Mouse (Mus musculus) embryonic facial prominence, embryonic 13.5 days (tissue): Measurements from ENCODE around the gene Slc9a3r2. TPM values are rescaled to one million over a fixed set of nuclear protein-coding genes. Genes with fewer than 3 reads are reported as not detected.
"Not testable (repeated sequence)": the region's sequence is repeated elsewhere in the genome, so short reads cannot be mapped to it uniquely, and the experiment has no call there.

Source experiments
- ATAC-seq: fragments of 200-750 bp; cut with Nextera tagmentation; 2 replicates; pipeline ENCODE4 v1.8.0; 2017; ENCODE audit warnings: low read depth; ENCODE audit not compliant: insufficient number of reproducible peaks, insufficient read depth, low FRiP score, low TSS enrichment
- H3K27ac ChIP-seq: fragments of 300-500 bp; sonication (generic); 2 replicates; pipeline ENCODE4 v1.5.1; 2015; ENCODE audit warnings: moderate library complexity, mild to moderate bottlenecking, inconsistent platforms
- H3K27me3 ChIP-seq: fragments of 300-500 bp; sonication (generic); 2 replicates; pipeline ENCODE4 v1.6.1; 2015; ENCODE audit warnings: mild to moderate bottlenecking, inconsistent platforms
- H3K36me3 ChIP-seq: fragments of 300-500 bp; sonication (generic); 2 replicates; pipeline ENCODE4 v1.6.1; 2015; ENCODE audit warnings: mild to moderate bottlenecking, inconsistent platforms
- H3K4me1 ChIP-seq: fragments of 300-500 bp; sonication (generic); 2 replicates; pipeline ENCODE4 v1.6.1; 2015; ENCODE audit warnings: inconsistent platforms
- H3K4me2 ChIP-seq: fragments of 300-500 bp; sonication (generic); 2 replicates; pipeline ENCODE4 v1.6.1; 2015; ENCODE audit warnings: moderate library complexity, mild to moderate bottlenecking, inconsistent platforms
- H3K4me3 ChIP-seq: fragments of 300-500 bp; sonication (generic); 2 replicates; pipeline ENCODE4 v1.5.1; 2015; ENCODE audit warnings: mild to moderate bottlenecking, inconsistent platforms
- H3K9ac ChIP-seq: fragments of 300-500 bp; sonication (generic); 2 replicates; pipeline ENCODE4 v1.6.1; 2015; ENCODE audit warnings: mild to moderate bottlenecking, inconsistent platforms
- H3K9me3 ChIP-seq: fragments of 300-500 bp; sonication (generic); 2 replicates; pipeline ENCODE4 v1.6.1; 2016; ENCODE audit warnings: inconsistent platforms
- WGBS: fragments of 180-500 bp; shearing (Covaris S2); methylation state at CpG from one replicate; pipeline ENCODE4 v1.1.7; 2015; ENCODE audit warnings: mixed read lengths; 5-methylcytosine and 5-hydroxymethylcytosine counted together
- polyA plus RNA-seq: library from polyadenylated mRNA; unstranded; fragments of >200 nt; fragmentation: Nextera tagmentation; extraction: Ambion mirVana; gene quantifications from 2 replicates; pipeline ENCODE4 v1.2.1, GENCODE M21; 2015

Slc9a3r2 gene
- polyA plus RNA-seq, 1 experiment from 2014 or later: 50.4 TPM

DNA sequence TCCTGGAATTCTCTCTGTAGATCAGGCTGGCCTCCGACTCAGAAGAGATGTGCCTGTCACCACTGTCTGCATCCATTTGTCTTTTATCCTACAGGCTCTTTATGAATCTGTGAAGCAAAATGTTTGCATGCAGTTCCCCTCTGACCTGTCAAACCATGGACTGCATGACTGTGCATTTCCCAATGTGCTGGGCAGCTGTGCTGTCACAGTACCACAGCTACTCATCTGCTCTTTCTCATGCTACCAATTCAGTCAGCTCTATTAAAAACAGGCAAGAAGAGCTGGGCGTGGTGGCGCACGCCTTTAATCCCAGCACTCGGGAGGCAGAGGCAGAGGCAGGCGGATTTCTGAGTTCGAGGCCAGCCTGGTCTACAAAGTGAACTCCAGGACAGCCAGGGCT is 16.9 kb upstream of the Slc9a3r2 start:
- not testable (repeated sequence) for H3K4me3 ChIP-seq, H3K27me3 ChIP-seq, H3K27ac ChIP-seq, H3K4me2 ChIP-seq, H3K9me3 ChIP-seq, H3K9ac ChIP-seq, H3K36me3 ChIP-seq, ATAC-seq
- H3K4me1 ChIP-seq: peaks cover 23% of the 10 kb centered on the region
- WGBS: 62% methylated on average over 7 of the region's 7 CpGs

DNA sequence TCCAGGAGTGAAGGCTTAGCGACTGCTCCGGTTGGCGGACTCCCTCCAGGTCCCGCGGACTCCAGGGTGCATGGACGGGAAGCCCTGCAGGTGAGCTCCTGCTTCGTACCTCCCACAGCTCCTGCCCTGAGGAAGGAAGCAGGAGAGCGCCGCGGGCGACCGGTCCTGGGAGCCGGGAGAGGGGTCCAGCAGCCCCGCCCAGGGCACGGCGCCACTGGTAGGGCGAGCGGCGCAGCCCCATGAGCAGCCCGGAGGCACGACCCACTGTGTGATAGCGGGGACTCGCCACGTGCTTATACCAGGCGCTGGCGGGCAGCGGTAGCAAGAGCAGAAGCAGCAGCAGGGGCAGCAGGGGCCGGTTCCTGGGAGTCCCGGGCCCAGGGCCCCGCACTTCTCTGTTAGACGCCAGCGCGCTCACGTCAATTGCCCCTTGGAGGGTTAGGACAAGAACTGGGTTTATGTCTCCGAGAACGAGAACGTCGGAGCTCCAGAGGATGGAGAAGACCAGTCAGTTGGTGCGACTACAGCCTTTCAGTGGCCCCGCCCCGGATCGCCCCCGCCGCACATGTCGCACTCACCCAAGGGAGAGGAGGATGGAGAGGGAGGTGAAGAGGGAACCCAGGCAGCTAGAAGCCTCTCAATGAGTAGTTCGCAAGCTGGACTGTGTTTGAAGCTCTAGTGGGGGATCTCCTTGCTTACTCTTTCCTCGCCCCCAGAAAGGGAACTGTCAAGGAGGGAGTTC is 8.1 kb upstream of the Slc9a3r2 start, which contains the start of gene Npw:
Gene Npw (minus strand): TSS at position 441 of the 742 bp plus-strand sequence.
- Histone ChIP-seq H3K36me3 (no peaks in the 10 kb centered on the region), H3K4me2 (peak within 1 kb of the TSS; percentile 95), H3K4me3 (peak within 1 kb of the TSS; percentile 51), H3K9me3 (no peaks in the 10 kb centered on the region), H3K27ac (no peak within 1 kb of the TSS), H3K27me3 (peaks cover 54% of the 10 kb centered on the region), H3K9ac (peak within 1 kb of the TSS; percentile 75), H3K4me1 (peaks cover 14% of the 10 kb centered on the region)
- 2% methylated on average over 47 of the region's 47 CpGs for WGBS
- 0 out of 2 replicates have a peak, but pooled peaks have one; percentile 40 for ATAC-seq

DNA sequence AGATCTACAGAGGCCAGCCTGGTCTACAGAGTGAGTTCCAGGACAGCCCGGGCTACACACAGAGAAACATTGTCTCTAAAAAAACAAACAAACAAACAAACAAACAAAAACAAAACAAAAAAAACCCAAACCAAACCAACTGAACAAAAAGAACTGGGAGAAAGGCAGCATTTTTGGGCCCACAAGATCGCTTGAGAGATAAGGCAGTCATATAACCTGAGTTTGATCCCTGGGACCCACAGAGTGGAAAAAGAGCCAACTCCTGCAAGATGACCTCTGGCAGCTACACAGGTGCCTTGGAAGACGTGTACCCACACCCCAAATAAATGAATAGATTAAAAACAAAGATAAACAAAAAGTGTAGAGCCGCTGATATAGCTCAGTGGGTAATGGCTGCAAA is 4.8 kb upstream of the Slc9a3r2 start:
- no peak overlapping the region for H3K4me3 ChIP-seq
- H3K27me3 ChIP-seq: peaks cover 45% of the 10 kb centered on the region
- no peak overlapping the region for H3K4me2 ChIP-seq
- WGBS: 67% methylated on average over 4 of the region's 4 CpGs
- ATAC-seq: no peak
- no peaks in the 10 kb centered on the region for H3K9me3 ChIP-seq
- H3K4me1 ChIP-seq: peaks cover 20% of the 10 kb centered on the region
- H3K36me3 ChIP-seq: no peaks in the 10 kb centered on the region
- no peak overlapping the region for H3K27ac ChIP-seq
- H3K9ac ChIP-seq: no peak overlapping the region

- Histone ChIP-seq H3K4me2 (peak overlapping the region; percentile 59), H3K4me1 (peaks cover 25% of the 10 kb centered on the region), H3K9me3 (no peaks in the 10 kb centered on the region), H3K27ac (0 out of 2 replicates have a peak overlapping the region, but pooled peaks have one; percentile 23), H3K27me3 (peaks cover 37% of the 10 kb centered on the region), H3K36me3 (no peaks in the 10 kb centered on the region), H3K4me3 (peak overlapping the region; percentile 36), H3K9ac (peak overlapping the region; percentile 37; the same call in 1 of the 2 replicates)
- ATAC-seq: no peak
- WGBS: 5% methylated on average over 19 of the region's 19 CpGs
Observed at GRCm38 (mm10) chr17:24653967-24654710, 4.0 kb upstream of the Slc9a3r2 start.

GRCm38 (mm10) chr17:24651835-24652234 is 1.7 kb upstream of the Slc9a3r2 start:
- Histone ChIP-seq H3K9me3 (no peaks in the 10 kb centered on the region), H3K36me3 (peaks cover 7% of the 10 kb centered on the region), H3K4me2 (no peak overlapping the region), H3K27me3 (peaks cover 13% of the 10 kb centered on the region), H3K4me1 (peaks cover 25% of the 10 kb centered on the region), H3K27ac (no peak overlapping the region), H3K9ac (no peak overlapping the region), H3K4me3 (no peak overlapping the region)
- WGBS: 80% methylated on average over 3 of the region's 3 CpGs
- ATAC-seq: no peak

- no peak for ATAC-seq
- Histone ChIP-seq H3K4me2 (peak overlapping the region; percentile 97), H3K9ac (0 out of 2 replicates have a peak overlapping the region, but pooled peaks have one; percentile 94), H3K27ac (no peak overlapping the region), H3K27me3 (0 out of 2 replicates have a peak, but pooled peaks cover 4% of the 10 kb centered on the region), H3K4me1 (peaks cover 25% of the 10 kb centered on the region), H3K4me3 (peak overlapping the region; percentile 88), H3K9me3 (no peaks in the 10 kb centered on the region), H3K36me3 (peaks cover 7% of the 10 kb centered on the region)
- WGBS: 66% methylated on average over 4 of the region's 4 CpGs
Observed at GRCm38 (mm10) chr17:24650766-24651165, 639 bp upstream of the Slc9a3r2 start.

- ATAC-seq: peak; percentile 4; the same call in 1 of the 2 replicates
Observed at GRCm38 (mm10) chr17:24649581-24650069, 502 bp downstream of the Slc9a3r2 start.

GRCm38 (mm10) chr17:24648731-24649377 is 1.3 kb downstream of the Slc9a3r2 start:
- ATAC-seq: no peak
- H3K4me2 ChIP-seq: peak overlapping the region; percentile 97
- 73% methylated on average over 10 of the region's 10 CpGs for whole genome bisulfite sequencing
- 0 out of 2 replicates have a peak, but pooled peaks cover 4% of the 10 kb centered on the region for H3K27me3 ChIP-seq
- H3K27ac ChIP-seq: no peak overlapping the region
- H3K9ac ChIP-seq: peak overlapping the region; percentile 94
- H3K4me1 ChIP-seq: peaks cover 41% of the 10 kb centered on the region
- peak overlapping the region; percentile 88 for H3K4me3 ChIP-seq
- peaks cover 14% of the 10 kb centered on the region for H3K36me3 ChIP-seq
- no peaks in the 10 kb centered on the region for H3K9me3 ChIP-seq

More at GRCm38 (mm10) chr17:24649581-24650069, 502 bp downstream of the Slc9a3r2 start:
- no peaks in the 10 kb centered on the region for H3K9me3 ChIP-seq
- 0 out of 2 replicates have a peak, but pooled peaks cover 4% of the 10 kb centered on the region for H3K27me3 ChIP-seq
- peak overlapping the region; percentile 97 for H3K4me2 ChIP-seq
- peaks cover 14% of the 10 kb centered on the region for H3K36me3 ChIP-seq
- H3K4me1 ChIP-seq: peaks cover 34% of the 10 kb centered on the region
- peak overlapping the region; percentile 94 for H3K9ac ChIP-seq
- under 1% methylated on average over 35 of the region's 35 CpGs for WGBS
- H3K4me3 ChIP-seq: peak overlapping the region; percentile 88
- H3K27ac ChIP-seq: peak overlapping the region; percentile 62; the same call in 1 of the 2 replicates

GRCm38 (mm10) chr17:24647493-24647892 is 2.6 kb downstream of the Slc9a3r2 start:
- Histone ChIP-seq H3K9me3 (no peaks in the 10 kb centered on the region), H3K9ac (peak overlapping the region; percentile 44; the same call in 1 of the 2 replicates), H3K27ac (0 out of 2 replicates have a peak overlapping the region, but pooled peaks have one; percentile 28), H3K4me3 (no peak overlapping the region), H3K4me2 (no peak overlapping the region), H3K4me1 (peaks cover 44% of the 10 kb centered on the region), H3K36me3 (peaks cover 21% of the 10 kb centered on the region), H3K27me3 (0 out of 2 replicates have a peak, but pooled peaks cover 4% of the 10 kb centered on the region)
- WGBS: 83% methylated on average over 11 of the region's 11 CpGs
- ATAC-seq: no peak

DNA sequence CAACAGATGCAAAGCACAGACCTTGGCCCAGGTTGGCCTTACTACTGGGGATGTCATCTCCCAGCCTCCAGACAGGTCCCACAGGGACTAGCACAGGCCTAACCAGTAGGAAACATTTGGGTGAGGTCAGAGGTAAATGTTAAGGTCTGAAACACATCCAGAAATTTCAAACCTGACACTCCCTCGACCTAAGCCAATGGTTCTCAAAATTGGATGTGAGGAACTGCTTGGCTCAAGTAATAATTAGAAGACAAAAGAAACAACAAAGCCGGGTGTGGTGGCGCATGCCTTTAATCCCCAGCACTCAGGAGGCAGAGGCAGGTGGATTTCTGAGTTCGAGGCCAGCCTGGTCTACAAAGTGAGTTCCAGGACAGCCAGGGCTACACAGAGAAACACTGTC is 3.7 kb downstream of the Slc9a3r2 start:
- ATAC-seq: no peak
- Histone ChIP-seq H3K4me1 (peaks cover 44% of the 10 kb centered on the region), H3K27me3 (0 out of 2 replicates have a peak, but pooled peaks cover 4% of the 10 kb centered on the region), H3K27ac (no peak overlapping the region), H3K4me2 (no peak overlapping the region), H3K36me3 (peaks cover 31% of the 10 kb centered on the region), H3K9me3 (no peaks in the 10 kb centered on the region), H3K9ac (no peak overlapping the region), H3K4me3 (no peak overlapping the region)
- WGBS: 85% methylated on average over 4 of the region's 4 CpGs

DNA sequence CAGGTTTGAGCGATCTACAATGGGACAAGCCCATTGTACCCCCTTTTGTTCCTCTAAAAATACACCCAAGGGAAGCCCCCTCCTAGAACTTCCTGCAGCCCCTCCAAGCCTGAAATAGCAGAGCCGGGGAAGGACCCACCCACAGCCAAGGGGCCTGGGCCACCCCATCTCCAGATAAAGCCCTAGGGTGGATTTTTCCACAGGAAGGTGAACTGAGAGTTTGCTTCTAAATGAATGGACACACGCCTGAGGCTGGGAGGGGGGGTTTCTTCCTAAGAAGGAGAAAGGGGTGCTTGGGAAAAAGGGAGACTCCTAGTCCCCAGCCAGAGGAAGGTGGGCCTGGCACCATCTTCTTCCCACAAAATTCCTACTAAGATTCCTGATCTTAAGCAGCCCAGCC is 4.2 kb downstream of the Slc9a3r2 start:
- Histone ChIP-seq H3K4me3 (no peak overlapping the region), H3K4me2 (no peak overlapping the region), H3K9ac (no peak overlapping the region), H3K4me1 (peaks cover 44% of the 10 kb centered on the region), H3K36me3 (peaks cover 33% of the 10 kb centered on the region), H3K27ac (no peak overlapping the region), H3K9me3 (no peaks in the 10 kb centered on the region), H3K27me3 (no peaks in the 10 kb centered on the region)
- WGBS: 67% methylated on average over 3 of the region's 3 CpGs
- no peak for ATAC-seq
